Mouse (Mus musculus): ENCODE measurements around the gene Eif5b. TPM values are rescaled to one million over a fixed set of nuclear protein-coding genes. Genes with fewer than 3 reads are reported as not detected.
"Not testable (repeated sequence)": the region's sequence is repeated elsewhere in the genome, so short reads cannot be mapped to it uniquely, and the experiment has no call there.

Eif5b gene
- polyA plus RNA-seq, 1 experiment from 2014 or later = 32.6 TPM

GRCm38 (mm10) chr1:38058417-38058816, 60.6 kb downstream of the Eif5b start:
- no peak overlapping the region for H3K4me3 ChIP-seq (ENCODE audit: low read depth, low read length)
- no peaks in the 10 kb centered on the region for H3K27me3 ChIP-seq (ENCODE audit: control insufficient read depth, insufficient read depth, low read length)
- no peak for DNase-seq (ENCODE audit: low spot score)
- 84% methylated on average over 6 of the region's 6 CpGs for WGBS
- H3K4me2 ChIP-seq (ENCODE audit: low read depth, low read length, severe bottlenecking) = no peak overlapping the region
- H3K27ac ChIP-seq (ENCODE audit: low read depth, low read length) = no peak overlapping the region
- no peak overlapping the region for H3K9ac ChIP-seq (ENCODE audit: low read length)
- H3K4me1 ChIP-seq (replicated peaks; ENCODE audit: control insufficient read depth, insufficient read depth, low read length) = no peaks in the 10 kb centered on the region
- no peak for ATAC-seq (replicated peaks; ENCODE audit: low FRiP score)
- H3K9me3 ChIP-seq (ENCODE audit: control insufficient read depth, low read length) = no peaks in the 10 kb centered on the region
- peaks cover 4% of the 10 kb centered on the region; the same call in 1 of the 2 replicates for H3K36me3 ChIP-seq (ENCODE audit: control insufficient read depth, insufficient read depth, low read length)

GRCm38 (mm10) chr1:38062156-38062555, 64.3 kb downstream of the Eif5b start:
- H3K27ac ChIP-seq (ENCODE audit: low read depth, low read length); H3K27me3 ChIP-seq (ENCODE audit: control insufficient read depth, insufficient read depth, low read length); ATAC-seq (replicated peaks; ENCODE audit: low FRiP score); H3K36me3 ChIP-seq (ENCODE audit: control insufficient read depth, insufficient read depth, low read length); H3K9ac ChIP-seq (ENCODE audit: low read length); DNase-seq (ENCODE audit: low spot score); H3K4me2 ChIP-seq (ENCODE audit: low read depth, low read length, severe bottlenecking); H3K4me1 ChIP-seq (replicated peaks; ENCODE audit: control insufficient read depth, insufficient read depth, low read length); H3K4me3 ChIP-seq (ENCODE audit: low read depth, low read length); H3K9me3 ChIP-seq (ENCODE audit: control insufficient read depth, low read length): not testable (repeated sequence)
- WGBS = 93% methylated on average over 2 of the region's 2 CpGs

- Histone ChIP-seq H3K36me3 (ENCODE audit: control insufficient read depth, insufficient read depth, low read length) (peaks cover 7% of the 10 kb centered on the region; the same call in 1 of the 2 replicates), H3K27me3 (ENCODE audit: control insufficient read depth, insufficient read depth, low read length) (no peaks in the 10 kb centered on the region), H3K4me1 (replicated peaks; ENCODE audit: control insufficient read depth, insufficient read depth, low read length) (no peaks in the 10 kb centered on the region), H3K9ac (ENCODE audit: low read length) (no peak overlapping the region), H3K9me3 (ENCODE audit: control insufficient read depth, low read length) (no peaks in the 10 kb centered on the region), H3K27ac (ENCODE audit: low read depth, low read length) (no peak overlapping the region), H3K4me3 (ENCODE audit: low read depth, low read length) (no peak overlapping the region), H3K4me2 (ENCODE audit: low read depth, low read length, severe bottlenecking) (no peak overlapping the region)
- DNase-seq (ENCODE audit: low spot score) (no peak), ATAC-seq (replicated peaks; ENCODE audit: low FRiP score) (no peak)
- WGBS = 97% methylated on average over 10 of the region's 10 CpGs
Observed at GRCm38 (mm10) chr1:38067276-38067675, 69.5 kb downstream of the Eif5b start.

GRCm38 (mm10) chr1:38071326-38071725, 73.5 kb downstream of the Eif5b start:
- Histone ChIP-seq H3K4me1 (replicated peaks; ENCODE audit: control insufficient read depth, insufficient read depth, low read length) (no peaks in the 10 kb centered on the region), H3K27ac (ENCODE audit: low read depth, low read length) (no peak overlapping the region), H3K4me2 (ENCODE audit: low read depth, low read length, severe bottlenecking) (no peak overlapping the region), H3K27me3 (ENCODE audit: control insufficient read depth, insufficient read depth, low read length) (no peaks in the 10 kb centered on the region), H3K36me3 (ENCODE audit: control insufficient read depth, insufficient read depth, low read length) (peaks cover 3% of the 10 kb centered on the region; the same call in 1 of the 2 replicates), H3K9me3 (ENCODE audit: control insufficient read depth, low read length) (no peaks in the 10 kb centered on the region), H3K4me3 (ENCODE audit: low read depth, low read length) (no peak overlapping the region), H3K9ac (ENCODE audit: low read length) (no peak overlapping the region)
- ATAC-seq (replicated peaks; ENCODE audit: low FRiP score) (no peak), DNase-seq (ENCODE audit: low spot score) (no peak)
- WGBS = 86% methylated on average over 8 of the region's 8 CpGs

- Histone ChIP-seq H3K27ac (ENCODE audit: low read depth, low read length) (no peak overlapping the region), H3K36me3 (ENCODE audit: control insufficient read depth, insufficient read depth, low read length) (peaks cover 2% of the 10 kb centered on the region; the same call in 1 of the 2 replicates), H3K9ac (ENCODE audit: low read length) (no peak overlapping the region), H3K9me3 (ENCODE audit: control insufficient read depth, low read length) (no peaks in the 10 kb centered on the region), H3K4me1 (replicated peaks; ENCODE audit: control insufficient read depth, insufficient read depth, low read length) (no peaks in the 10 kb centered on the region), H3K4me3 (ENCODE audit: low read depth, low read length) (no peak overlapping the region), H3K27me3 (ENCODE audit: control insufficient read depth, insufficient read depth, low read length) (no peaks in the 10 kb centered on the region), H3K4me2 (ENCODE audit: low read depth, low read length, severe bottlenecking) (no peak overlapping the region)
- ATAC-seq (replicated peaks; ENCODE audit: low FRiP score) (no peak), DNase-seq (ENCODE audit: low spot score) (no peak)
- 85% methylated on average over 8 of the region's 8 CpGs for WGBS
Observed at GRCm38 (mm10) chr1:38081316-38081715, 83.5 kb downstream of the Eif5b start.

- Histone ChIP-seq H3K4me1 (replicated peaks; ENCODE audit: control insufficient read depth, insufficient read depth, low read length) (no peaks in the 10 kb centered on the region), H3K9me3 (ENCODE audit: control insufficient read depth, low read length) (no peaks in the 10 kb centered on the region), H3K4me3 (ENCODE audit: low read depth, low read length) (no peak overlapping the region), H3K9ac (ENCODE audit: low read length) (no peak overlapping the region), H3K27me3 (ENCODE audit: control insufficient read depth, insufficient read depth, low read length) (no peaks in the 10 kb centered on the region), H3K27ac (ENCODE audit: low read depth, low read length) (no peak overlapping the region), H3K36me3 (ENCODE audit: control insufficient read depth, insufficient read depth, low read length) (no peaks in the 10 kb centered on the region; the same call in 1 of the 2 replicates), H3K4me2 (ENCODE audit: low read depth, low read length, severe bottlenecking) (no peak overlapping the region)
- no peak for ATAC-seq (replicated peaks; ENCODE audit: low FRiP score)
- DNase-seq (ENCODE audit: low spot score) = no peak
- 98% methylated on average over 1 of the region's 1 CpGs for WGBS
Observed at GRCm38 (mm10) chr1:38103214-38103613, 105.4 kb downstream of the Eif5b start.

- ATAC-seq (replicated peaks; ENCODE audit: low FRiP score) (no peak), DNase-seq (ENCODE audit: low spot score) (no peak)
- H3K9ac ChIP-seq (ENCODE audit: low read length) = no peak overlapping the region
- H3K9me3 ChIP-seq (ENCODE audit: control insufficient read depth, low read length) = no peaks in the 10 kb centered on the region
- WGBS = 78% methylated on average over 3 of the region's 3 CpGs
- H3K4me2 ChIP-seq (ENCODE audit: low read depth, low read length, severe bottlenecking) = no peak overlapping the region
- H3K27me3 ChIP-seq (ENCODE audit: control insufficient read depth, insufficient read depth, low read length) = no peaks in the 10 kb centered on the region
- no peak overlapping the region for H3K4me3 ChIP-seq (ENCODE audit: low read depth, low read length)
- no peaks in the 10 kb centered on the region for H3K4me1 ChIP-seq (replicated peaks; ENCODE audit: control insufficient read depth, insufficient read depth, low read length)
- no peak overlapping the region for H3K27ac ChIP-seq (ENCODE audit: low read depth, low read length)
- H3K36me3 ChIP-seq (ENCODE audit: control insufficient read depth, insufficient read depth, low read length) = no peaks in the 10 kb centered on the region; the same call in 1 of the 2 replicates
Observed at GRCm38 (mm10) chr1:38103813-38104212, 106.0 kb downstream of the Eif5b start.

Other genes starting within 250 kb of the Eif5b start
- gene Tsga10, start 131.6 kb upstream of the Eif5b start, polyA plus RNA-seq (2014; fragmentation: Nextera tagmentation; extraction: Ambion mirVana) = 14.0 and 14.2 TPM in 2 replicates
- 8.6 and 9.1 TPM in 2 replicates for gene Lipt1, start 126.3 kb upstream of the Eif5b start, polyA plus RNA-seq (2014; fragmentation: Nextera tagmentation; extraction: Ambion mirVana)
- 24.7 and 28.7 TPM in 2 replicates for gene Mitd1, start 107.6 kb upstream of the Eif5b start, polyA plus RNA-seq (2014; fragmentation: Nextera tagmentation; extraction: Ambion mirVana)
- gene Mrpl30, start 107.5 kb upstream of the Eif5b start, polyA plus RNA-seq (2014; fragmentation: Nextera tagmentation; extraction: Ambion mirVana) = 210 and 234 TPM in 2 replicates
- not detected in 2 replicates for gene Lyg2, start 81.5 kb upstream of the Eif5b start, polyA plus RNA-seq (2014; fragmentation: Nextera tagmentation; extraction: Ambion mirVana)
- not detected in 2 replicates for gene Lyg1, start 40.3 kb upstream of the Eif5b start, polyA plus RNA-seq (2014; fragmentation: Nextera tagmentation; extraction: Ambion mirVana)
- 147 and 163 TPM in 2 replicates for gene Txndc9, start 117 bp upstream of the Eif5b start, polyA plus RNA-seq (2014; fragmentation: Nextera tagmentation; extraction: Ambion mirVana)
- gene Rev1, start 131.8 kb downstream of the Eif5b start, polyA plus RNA-seq (2014; fragmentation: Nextera tagmentation; extraction: Ambion mirVana) = 44.0 and 44.6 TPM in 2 replicates

All from forebrain, embryonic 11.5 days (tissue).